Mouse (Mus musculus): ENCODE data around the gene Arsg.
A peak's percentile ranks its signal among the peaks of the same experiment; 100 is the strongest.

Gene Arsg

DNA sequence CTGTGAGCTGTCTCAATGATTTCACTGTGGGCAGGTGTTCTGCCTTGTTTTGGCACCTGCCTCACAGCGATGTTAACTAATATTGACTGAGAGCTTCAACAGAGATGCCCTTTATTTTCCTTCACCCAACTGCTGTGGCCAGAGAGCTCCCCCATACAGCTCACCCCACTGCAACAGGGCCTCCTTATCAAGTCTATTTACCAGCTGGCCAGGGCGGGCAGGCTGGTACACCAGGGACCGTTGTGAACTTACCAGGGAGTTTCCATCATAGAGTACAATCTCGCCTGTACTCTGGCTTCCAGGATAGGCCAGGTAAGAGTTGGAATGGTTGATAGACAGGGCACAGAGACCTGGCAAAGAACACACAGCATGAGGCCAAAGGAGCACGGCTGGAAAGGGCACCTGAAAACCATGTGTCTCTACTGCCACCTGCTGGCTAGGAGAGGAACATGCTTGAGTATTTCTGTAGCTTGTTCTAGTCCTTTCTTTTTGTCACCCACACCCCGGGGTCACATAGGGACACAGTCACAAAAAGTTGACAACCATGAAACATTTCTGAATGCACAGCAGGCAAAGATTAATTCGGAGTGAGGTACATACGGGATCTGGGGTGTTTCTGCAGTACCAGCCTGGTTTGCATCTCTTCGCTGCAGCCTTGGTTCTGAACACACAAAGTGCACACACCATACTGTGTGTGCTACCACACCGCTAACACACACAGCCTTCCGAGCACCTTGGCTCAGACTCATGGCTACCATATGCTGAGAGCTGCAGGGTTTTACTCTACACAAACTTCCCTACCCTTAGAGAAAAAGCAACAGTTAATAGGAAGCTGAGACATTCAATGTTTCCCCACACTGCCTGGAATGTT, 111.9 kb downstream of the Arsg start:
- peak; percentile 55 to 72 for DNase-seq (ENCODE audit: low spot score in 2 of 2)

GRCm38 (mm10) chr11:109586424-109586823, 113.2 kb downstream of the Arsg start:
- no peak for DNase-seq (ENCODE audit: low spot score in 2 of 2)

DNA sequence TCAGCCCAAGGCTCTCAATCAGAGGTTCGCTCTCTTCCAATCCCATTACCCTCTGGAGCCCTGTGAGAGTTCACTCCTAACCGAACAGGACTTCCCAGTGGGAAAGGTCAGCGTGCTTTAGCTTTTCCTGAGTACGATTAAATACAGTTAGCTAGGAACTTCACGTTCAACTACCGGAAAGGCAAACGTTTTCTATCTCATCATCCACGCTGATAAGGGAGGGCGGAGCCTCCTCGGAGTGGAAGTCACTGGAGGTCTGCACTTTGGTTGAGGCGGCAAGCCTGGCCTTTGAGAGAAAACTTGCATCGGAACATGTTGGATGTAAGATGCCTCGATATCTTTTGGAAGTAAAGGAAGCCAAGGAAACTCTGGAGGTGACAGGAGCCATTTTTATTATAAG, 113.8 kb downstream of the Arsg start:
- DNase-seq (ENCODE audit: low spot score in 2 of 2) = no peak

DNA sequence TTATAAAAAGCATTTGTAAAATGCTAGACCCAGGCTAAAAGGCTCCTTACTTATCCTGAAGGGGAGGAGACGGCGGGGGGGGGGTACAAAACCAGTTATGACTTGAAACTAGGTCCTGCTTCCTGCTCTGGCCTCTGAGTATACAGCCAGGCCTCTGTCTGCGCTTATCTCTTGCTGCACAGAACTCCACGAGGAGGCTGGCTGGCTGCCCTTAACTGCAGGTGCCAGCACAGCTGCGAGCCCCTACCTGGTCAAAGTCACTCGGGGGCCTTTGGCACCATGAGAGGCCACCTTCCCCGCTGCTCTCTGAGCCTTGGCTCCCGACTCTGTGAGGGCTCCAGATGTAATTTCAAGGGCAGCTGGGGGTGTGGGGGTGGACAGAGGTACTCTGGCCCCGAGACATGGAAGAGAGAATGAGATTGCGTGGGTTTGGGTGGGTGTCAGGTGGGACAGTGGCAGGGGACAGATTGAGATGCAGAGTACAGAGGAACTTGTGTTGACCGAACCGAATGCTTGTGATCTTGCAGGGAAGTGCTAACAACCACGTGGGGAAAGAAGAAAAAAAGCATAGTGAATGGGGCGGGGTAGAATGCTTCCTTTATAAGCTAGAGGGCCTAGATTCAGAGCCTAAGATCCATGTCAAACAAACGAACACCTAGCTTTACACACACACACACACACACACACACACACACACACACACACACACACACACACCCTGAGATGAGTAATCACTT, 114.6 kb downstream of the Arsg start:
- DNase-seq (ENCODE audit: low spot score in 2 of 2) = no peak

DNA sequence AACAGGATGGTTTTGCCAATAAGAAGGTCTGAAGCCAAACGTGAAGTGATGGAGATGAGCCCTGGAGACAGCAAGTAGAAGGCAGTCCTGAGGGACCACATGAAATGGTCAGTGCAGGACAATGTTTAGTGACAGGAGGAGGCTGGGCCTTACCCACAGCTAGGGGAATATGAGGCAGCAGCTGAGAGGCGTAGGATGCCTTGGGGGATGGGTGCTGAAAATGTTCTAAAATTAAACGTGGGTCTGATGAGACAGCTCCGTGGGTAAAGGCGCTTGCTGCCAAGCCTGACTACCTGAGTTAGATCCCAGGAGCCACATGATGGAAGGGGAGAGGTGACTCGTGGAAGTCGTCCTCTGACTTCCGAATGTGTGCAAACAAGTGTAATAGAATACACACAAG, 116.8 kb downstream of the Arsg start:
- DNase-seq (ENCODE audit: low spot score in 2 of 2) = no peak

DNA sequence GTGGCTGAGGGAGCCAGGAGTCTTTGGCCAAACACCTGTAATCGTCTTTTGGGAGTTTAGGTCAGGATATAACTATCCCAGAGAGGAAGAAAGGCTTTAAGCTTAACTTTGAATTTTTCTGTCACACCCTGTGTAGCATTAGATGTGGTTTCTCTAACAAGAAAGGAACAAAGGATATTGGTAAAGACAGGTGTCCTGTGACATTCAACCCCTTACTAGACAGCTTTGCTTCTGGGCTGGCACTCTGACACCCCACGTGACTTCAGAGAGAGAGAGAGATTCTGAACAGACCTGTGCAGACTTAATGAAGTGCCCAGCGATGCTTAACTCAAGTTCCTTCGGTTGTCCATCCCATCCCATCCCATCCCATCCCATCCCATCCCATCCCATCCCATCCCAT, 118.3 kb downstream of the Arsg start:
- DNase-seq (ENCODE audit: low spot score in 2 of 2) = no peak

- no peak for DNase-seq (ENCODE audit: low spot score in 2 of 2)
Observed at GRCm38 (mm10) chr11:109593200-109593981, 120.2 kb downstream of the Arsg start.

GRCm38 (mm10) chr11:109594761-109595160, 121.6 kb downstream of the Arsg start:
- DNase-seq (ENCODE audit: low spot score in 2 of 2) = no peak

GRCm38 (mm10) chr11:109598778-109599570, 125.8 kb downstream of the Arsg start:
- no peak for DNase-seq (ENCODE audit: low spot score in 2 of 2)

- DNase-seq (ENCODE audit: low spot score in 2 of 2) = no peak
Observed at GRCm38 (mm10) chr11:109607600-109607999, 134.4 kb downstream of the Arsg start.

DNA sequence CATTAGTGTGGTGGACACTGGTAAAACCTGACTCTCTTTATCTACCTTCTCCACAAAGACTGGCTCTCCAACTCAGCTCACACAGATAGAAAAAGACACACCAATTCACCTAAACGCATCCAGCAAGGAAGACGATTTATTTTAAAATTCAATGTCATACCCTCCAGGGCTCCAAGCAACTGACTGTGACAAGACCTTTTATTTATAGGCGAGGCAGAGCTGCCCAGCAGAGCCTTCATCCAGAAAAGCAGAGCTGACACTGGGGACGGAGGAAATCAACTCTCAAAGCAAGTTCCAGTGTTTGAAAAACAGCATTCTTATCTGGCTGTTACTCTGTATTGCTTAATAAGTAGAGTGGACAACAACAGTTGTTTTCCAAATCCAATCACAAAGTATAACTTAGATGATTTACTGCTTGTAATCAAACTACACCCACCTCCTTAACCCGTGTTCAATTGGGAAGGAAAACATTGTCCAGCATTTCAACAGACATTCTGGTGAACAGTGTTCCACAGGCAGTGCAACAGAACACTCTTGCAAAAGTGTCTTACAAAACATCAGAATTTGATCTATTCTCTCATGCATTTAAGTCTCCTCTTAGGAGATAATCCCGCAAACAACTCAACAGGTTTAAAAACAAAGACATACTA, 135.9 kb downstream of the Arsg start:
- no peak for DNase-seq (ENCODE audit: low spot score in 2 of 2)

DNA sequence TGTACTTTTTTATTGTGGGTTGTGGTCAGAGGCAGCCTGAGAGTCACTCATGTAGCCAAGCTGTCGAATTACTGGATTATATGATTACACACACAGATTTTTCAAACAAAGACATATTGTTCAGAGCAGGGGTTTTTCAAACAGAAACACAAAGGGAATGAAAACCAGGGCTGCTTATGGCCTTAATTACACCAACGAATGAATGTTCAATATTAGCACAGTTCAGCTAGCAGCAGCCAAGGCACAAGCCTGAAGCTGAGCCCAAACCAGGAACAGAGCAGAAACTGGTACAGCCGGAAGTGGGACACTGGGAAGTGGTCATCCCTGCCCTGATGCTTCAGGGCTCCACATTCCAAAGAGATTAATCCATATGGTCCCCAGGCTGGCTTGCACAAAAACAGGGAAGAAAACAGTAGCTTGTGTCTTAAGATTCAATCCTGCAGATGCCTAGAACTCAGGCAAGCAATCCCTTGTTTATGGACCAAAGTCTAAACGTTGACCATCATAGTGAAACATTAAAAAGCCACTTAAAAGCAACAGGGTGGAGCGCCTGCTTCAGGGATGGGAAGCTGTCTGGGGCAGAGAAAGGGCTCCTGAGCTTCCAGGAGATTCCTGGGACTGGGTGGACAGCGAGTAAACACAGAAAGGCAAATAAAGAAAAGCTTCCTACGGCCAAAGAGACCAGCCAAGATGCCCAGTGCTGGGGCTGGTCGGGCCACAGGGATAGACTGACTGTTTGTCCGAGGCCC, 137.0 kb downstream of the Arsg start:
- DNase-seq (ENCODE audit: low spot score in 2 of 2) = no peak

GRCm38 (mm10) chr11:109610795-109611302, 137.7 kb downstream of the Arsg start:
- DNase-seq (ENCODE audit: low spot score in 2 of 2) = no peak

DNA sequence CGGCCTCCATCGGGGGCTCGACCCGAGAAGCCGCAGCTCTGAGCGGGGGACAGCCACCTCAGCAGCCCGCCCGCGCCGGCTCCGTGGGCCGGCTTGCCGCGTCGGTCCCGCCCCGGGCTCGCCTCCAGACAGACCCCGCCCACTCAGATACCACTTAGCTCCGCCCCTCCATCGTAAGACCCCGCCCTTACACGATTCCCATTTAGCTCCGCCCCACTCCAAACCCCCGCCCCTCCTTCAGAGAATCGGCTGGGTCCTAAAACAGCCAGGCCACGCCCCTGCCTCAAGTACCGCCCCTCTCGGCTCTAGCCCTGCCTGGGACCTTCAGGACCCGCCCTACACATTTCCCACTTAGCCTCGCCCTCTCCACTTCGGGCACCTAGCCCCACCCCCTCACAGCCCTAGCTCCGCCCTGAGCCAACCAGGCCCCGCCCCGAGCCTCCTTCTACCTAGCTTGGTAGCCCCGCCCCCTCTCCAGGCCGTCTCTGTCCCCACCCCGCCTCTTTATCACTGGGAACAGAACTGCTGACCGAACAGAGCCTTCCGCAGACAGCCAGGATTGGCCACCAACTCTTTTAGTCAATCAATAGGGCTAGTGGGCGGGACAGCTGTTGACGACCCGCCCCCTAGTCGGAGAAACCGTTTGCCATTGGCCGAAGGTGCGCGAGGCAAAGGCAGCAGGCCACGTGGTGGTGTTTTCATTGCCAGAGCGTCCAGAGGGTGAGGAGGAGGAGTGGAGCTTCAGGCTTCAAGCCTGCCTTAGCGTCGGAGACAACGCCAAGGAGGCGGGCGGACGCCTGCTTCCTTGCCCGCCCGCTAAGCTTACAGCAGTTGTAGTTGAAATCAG, 138.4 kb downstream of the Arsg start, which contains the start of gene Wipi1:
TSS of gene Wipi1 (minus strand) at position 665 of the 847 bp plus-strand sequence.
- DNase-seq (ENCODE audit: low spot score in 2 of 2) = peak; percentile 88 to 95

GRCm38 (mm10) chr11:109612871-109613529, 139.8 kb downstream of the Arsg start:
- DNase-seq (ENCODE audit: low spot score in 2 of 2) = no peak

DNA sequence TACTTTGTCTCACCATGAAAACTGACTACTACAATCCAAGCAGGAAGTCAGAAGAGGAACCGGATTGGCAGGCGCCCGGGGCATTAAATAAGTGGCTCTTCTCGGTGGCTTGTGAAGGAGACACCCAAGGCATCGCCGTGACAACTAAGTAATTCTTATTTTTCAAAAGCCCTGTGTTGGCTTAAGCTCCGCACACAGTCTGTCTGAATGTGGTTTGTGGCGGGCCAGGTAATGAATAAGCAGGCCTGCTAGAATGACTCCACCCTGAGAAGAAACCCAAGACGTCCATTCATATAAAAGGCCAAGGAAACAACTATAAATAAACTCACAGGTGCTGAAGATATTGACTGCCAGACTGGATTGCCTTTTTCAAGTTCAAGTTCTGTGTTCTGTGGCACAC, 142.1 kb downstream of the Arsg start:
- DNase-seq (ENCODE audit: low spot score in 2 of 2) = no peak

DNA sequence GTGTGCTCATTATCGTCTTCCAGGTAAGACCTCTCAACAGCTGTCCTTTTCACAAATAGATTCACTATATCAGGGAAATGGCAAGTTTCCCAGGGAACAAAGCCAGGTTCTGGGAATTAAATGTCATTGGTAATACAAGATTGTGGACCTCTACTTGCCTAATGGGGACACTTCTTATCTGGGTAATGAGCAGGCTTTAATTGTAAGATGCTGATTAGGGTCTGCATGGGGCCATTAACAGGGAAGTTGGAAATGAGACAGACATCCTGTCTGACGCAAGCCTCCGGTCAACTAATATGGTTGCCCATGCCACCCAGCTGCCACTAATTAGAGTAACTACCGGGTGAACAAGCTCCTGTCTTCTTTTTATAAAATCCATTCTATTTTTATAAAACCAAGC, 143.2 kb downstream of the Arsg start:
- no peak for DNase-seq (ENCODE audit: low spot score in 2 of 2)

DNA sequence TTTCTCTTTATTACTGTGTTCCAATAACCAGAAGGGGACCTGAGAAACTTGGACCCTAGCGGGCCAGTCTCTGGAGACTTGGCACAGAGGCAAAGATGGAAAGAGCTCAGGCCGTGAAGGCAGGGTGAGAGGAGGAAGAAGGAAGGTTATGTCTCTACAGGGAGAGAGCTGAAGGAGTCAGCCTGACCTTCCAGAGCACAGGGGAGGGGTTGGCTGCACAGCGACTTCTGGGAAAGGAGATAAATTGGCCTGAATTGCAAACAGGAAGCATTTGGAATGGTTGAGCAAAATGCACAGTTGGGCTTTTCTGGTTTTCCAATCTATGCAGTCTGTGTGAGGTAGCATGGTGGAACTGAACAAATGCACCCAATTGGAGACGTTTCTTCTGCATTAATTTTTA, 143.6 kb downstream of the Arsg start:
- no peak for DNase-seq (ENCODE audit: low spot score in 2 of 2)

All from frontal cortex, postnatal 25 days (tissue).